Mouse (Mus musculus) bone marrow macrophage, adult 2 months (primary cell): ENCODE measurements around the gene Det1.

Experiments used
- CTCF ChIP-seq: IDR thresholded peaks from 2 replicates; pipeline ENCODE4 v1.5.1; 2012; ENCODE audit warnings: low read depth, mild to moderate bottlenecking, low read length, moderate library complexity
- POLR2A ChIP-seq: IDR thresholded peaks from 2 replicates; pipeline ENCODE4 v1.6.1; 2012; ENCODE audit warnings: mild to moderate bottlenecking, low read depth, low read length, borderline replicate concordance

- no peak for TF ChIP-seq CTCF
- TF ChIP-seq POLR2A: no peak
Observed at GRCm38 (mm10) chr7:78782639-78783581, 64.2 kb downstream of the Det1 start, which contains the start of the genes Mrps11 and Mrpl46.
